Mouse (Mus musculus) testis, adult 2 months (tissue): ENCODE measurements around the gene Gm17332. TPM values are rescaled to one million over a fixed set of nuclear protein-coding genes. Genes with fewer than 3 reads are reported as not detected.

Source experiments
- H3K27ac ChIP-seq: fragments of 200-500 bp; 2 replicates; pipeline ENCODE4 v1.5.1; 2012; ENCODE audit warnings: low read depth, low read length; ENCODE audit not compliant: control insufficient read depth, insufficient read depth
- H3K27me3 ChIP-seq: fragments of 200-500 bp; 2 replicates; pipeline ENCODE4 v1.6.1; 2012; ENCODE audit warnings: mild to moderate bottlenecking, low read length, moderate library complexity; ENCODE audit not compliant: control insufficient read depth, insufficient read depth
- H3K36me3 ChIP-seq: fragments of 200-500 bp; 2 replicates; pipeline ENCODE4 v1.6.1; 2012; ENCODE audit warnings: mild to moderate bottlenecking, low read length; ENCODE audit not compliant: control insufficient read depth, insufficient read depth
- H3K4me1 ChIP-seq: fragments of 200-500 bp; 2 replicates; pipeline ENCODE4 v1.6.1; 2012; ENCODE audit warnings: low read length; ENCODE audit not compliant: control insufficient read depth, insufficient read depth
- H3K4me3 ChIP-seq: fragments of 200-500 bp; 2 replicates; pipeline ENCODE4 v1.5.1; 2012; ENCODE audit warnings: low read depth, mild to moderate bottlenecking, low read length, moderate library complexity, mixed read lengths; ENCODE audit not compliant: control insufficient read depth
- CTCF ChIP-seq: fragments of 200-500 bp; IDR thresholded peaks from 2 replicates; pipeline ENCODE4 v1.5.1; 2012; ENCODE audit warnings: low read depth, mild to moderate bottlenecking, inconsistent platforms, low read length, moderate library complexity; ENCODE audit not compliant: control insufficient read depth, insufficient read depth, insufficient replicate concordance
- POLR2A ChIP-seq: fragments of 200-500 bp; IDR thresholded peaks from 2 replicates; pipeline ENCODE4 v1.6.1; 2012; ENCODE audit warnings: low read depth, mild to moderate bottlenecking, inconsistent platforms, low read length, moderate library complexity; ENCODE audit not compliant: control insufficient read depth
- polyA plus RNA-seq: library from polyadenylated mRNA; depleted of rRNA; stranded (reverse); fragments of >200 nt; gene quantifications from 2 replicates; pipeline ENCODE4 v1.2.3, GENCODE M21; 2012; rRNA removed

Gm17332 gene
- not detected in 2 replicates for polyA plus RNA-seq

GRCm38 (mm10) chr11:31182362-31182761 lies at the start of gene Gm17332:
TSS of gene Gm17332 (minus strand) at chr11:31182462.
- Histone ChIP-seq H3K27ac (no peak within 1 kb of the TSS), H3K4me3 (no peak within 1 kb of the TSS), H3K4me1 (no peaks in the 10 kb centered on the region), H3K27me3 (no peaks in the 10 kb centered on the region), H3K36me3 (no peaks in the 10 kb centered on the region)
- TF ChIP-seq POLR2A, result no peak
- TF ChIP-seq CTCF, result no peak

- Histone ChIP-seq H3K36me3 (no peaks in the 10 kb centered on the region), H3K27ac (no peak overlapping the region), H3K4me3 (no peak overlapping the region), H3K27me3 (no peaks in the 10 kb centered on the region), H3K4me1 (no peaks in the 10 kb centered on the region)
- TF ChIP-seq POLR2A (no peak), CTCF (no peak)
These were observed 47.7 kb upstream of the Gm17332 start for GRCm38 (mm10) chr11:31229966-31230365.

GRCm38 (mm10) chr11:31225359-31225758 lies 43.1 kb upstream of the Gm17332 start:
- Histone ChIP-seq H3K4me1 (no peaks in the 10 kb centered on the region), H3K27me3 (no peaks in the 10 kb centered on the region), H3K36me3 (no peaks in the 10 kb centered on the region), H3K4me3 (no peak overlapping the region), H3K27ac (no peak overlapping the region)
- TF ChIP-seq POLR2A, result no peak
- no peak for TF ChIP-seq CTCF

GRCm38 (mm10) chr11:31218009-31218408 lies 35.7 kb upstream of the Gm17332 start:
- TF ChIP-seq CTCF, result no peak
- TF ChIP-seq POLR2A, result no peak
- H3K27me3 ChIP-seq, result no peaks in the 10 kb centered on the region
- H3K36me3 ChIP-seq, result no peaks in the 10 kb centered on the region
- no peaks in the 10 kb centered on the region for H3K4me1 ChIP-seq
- H3K27ac ChIP-seq, result no peak overlapping the region
- H3K4me3 ChIP-seq, result no peak overlapping the region

GRCm38 (mm10) chr11:31195621-31196363 lies 13.5 kb upstream of the Gm17332 start:
- H3K4me1 ChIP-seq, result no peaks in the 10 kb centered on the region
- H3K36me3 ChIP-seq, result no peaks in the 10 kb centered on the region
- H3K27me3 ChIP-seq, result no peaks in the 10 kb centered on the region
- TF ChIP-seq POLR2A (no peak), CTCF (no peak)
- H3K27ac ChIP-seq, result no peak overlapping the region
- H3K4me3 ChIP-seq, result no peak overlapping the region

- TF ChIP-seq CTCF, result no peak
- Histone ChIP-seq H3K36me3 (no peaks in the 10 kb centered on the region), H3K4me1 (no peaks in the 10 kb centered on the region), H3K27ac (no peak overlapping the region), H3K4me3 (no peak overlapping the region), H3K27me3 (no peaks in the 10 kb centered on the region)
These were observed 12.5 kb upstream of the Gm17332 start for GRCm38 (mm10) chr11:31194761-31195160.

- Histone ChIP-seq H3K4me1 (peaks cover 8% of the 10 kb centered on the region), H3K27me3 (no peaks in the 10 kb centered on the region; the same call in 1 of the 2 replicates), H3K4me3 (no peak overlapping the region), H3K36me3 (no peaks in the 10 kb centered on the region), H3K27ac (no peak overlapping the region)
- TF ChIP-seq CTCF (no peak), POLR2A (no peak)
These were observed 12.1 kb downstream of the Gm17332 start for GRCm38 (mm10) chr11:31170052-31170646.
